Mouse (Mus musculus) B cell, adult 62 days (primary cell): ENCODE data around the gene Btrc. TPM values are rescaled to one million over a fixed set of nuclear protein-coding genes. Genes with fewer than 3 reads are reported as not detected.

ENCODE experiments used
- total RNA-seq: library from RNA; stranded (reverse); gene quantifications from 4 replicates; pipeline ENCODE4 v1.2.4, GENCODE M21; 2023

The Btrc gene
- 28.3 to 36.3 TPM (median 33.6 TPM) in 4 replicates for total RNA-seq

DNA sequence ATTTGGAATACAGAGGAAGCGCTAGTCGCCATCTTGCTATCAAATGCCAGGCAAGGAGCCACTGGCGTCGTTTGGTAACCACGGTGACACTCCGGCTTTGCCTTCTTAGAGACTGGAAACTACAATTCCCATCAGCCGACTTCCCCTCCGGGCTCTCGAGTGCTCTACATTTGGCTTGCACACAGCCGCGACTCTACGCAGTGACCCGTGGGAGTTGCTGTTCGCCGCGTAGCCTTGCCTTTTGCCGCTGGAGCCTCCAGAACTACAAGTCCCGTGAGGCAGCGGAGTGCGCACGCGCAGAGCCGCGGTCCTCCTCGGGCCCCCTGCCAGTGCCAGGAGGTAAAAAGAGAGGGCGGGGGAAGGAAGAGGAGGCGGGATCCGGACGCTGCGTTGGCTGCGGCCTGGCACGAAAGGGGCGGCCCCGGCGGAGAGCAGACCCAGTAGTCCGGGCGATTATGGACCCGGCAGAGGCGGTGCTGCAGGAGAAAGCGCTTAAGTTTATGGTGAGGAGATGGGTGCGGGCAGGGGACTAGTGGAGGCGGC, at the start of gene Btrc:
Btrc (plus strand) TSS at position 351 of the 543 bp plus-strand sequence.

DNA sequence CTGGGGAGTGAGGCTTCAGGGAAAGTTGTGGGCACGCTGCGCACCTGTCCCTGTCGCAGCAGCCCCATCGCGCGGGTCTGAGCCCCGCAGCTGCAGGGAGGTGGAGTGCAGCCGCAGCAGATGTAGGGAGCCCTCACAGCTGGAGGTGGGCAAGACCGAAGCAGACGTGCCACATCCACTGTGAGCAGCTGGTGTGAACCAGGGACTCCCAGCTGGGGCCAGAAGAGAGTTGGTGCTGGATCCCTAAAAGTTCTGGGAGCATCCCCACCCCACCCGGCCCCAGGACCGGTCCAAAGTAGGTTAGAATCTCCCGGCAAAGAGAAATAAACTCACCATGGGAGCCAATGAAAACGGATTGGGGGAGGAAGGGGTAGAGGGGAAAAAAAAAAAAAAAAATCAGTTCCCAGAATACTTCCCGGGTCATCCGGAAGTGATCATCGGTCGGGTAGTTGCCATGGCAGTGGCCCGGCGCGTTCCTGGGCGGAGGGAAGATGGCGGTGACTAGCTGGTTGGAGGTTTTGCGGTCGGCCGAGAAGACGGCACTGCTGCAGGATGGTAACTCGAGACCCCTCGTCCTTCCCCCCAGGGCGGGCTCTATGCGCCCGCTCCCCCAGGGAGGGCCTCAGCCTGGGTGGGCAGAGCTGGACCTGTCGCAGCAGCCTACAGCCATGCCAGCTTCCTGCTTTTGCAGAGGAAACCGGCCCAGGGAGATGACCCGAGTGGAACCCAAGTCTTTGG, 196.8 kb downstream of the Btrc start, which contains the start of the genes Poll and Gm17018:
Poll (minus strand) TSS at position 379 of the 738 bp plus-strand sequence.
Gm17018 (plus strand) TSS at position 463 of the 738 bp plus-strand sequence.

Other genes with a start within 250 kb of the Btrc start
- gene Tlx1, start 213.1 kb upstream of the Btrc start, total RNA-seq: 1.0 TPM in 1 of 4 replicates, not detected in the others
- not detected in 4 replicates for gene Lbx1, start 127.9 kb upstream of the Btrc start, total RNA-seq
- 10.2 to 11.9 TPM (median 11.4 TPM) in 4 replicates for gene Poll, start 196.8 kb downstream of the Btrc start, total RNA-seq
- 8.3 to 14.4 TPM (median 10.1 TPM) in 4 replicates for gene Gm17018, start 196.9 kb downstream of the Btrc start, total RNA-seq